Comparison of ENCODE assay signal across 18 mouse cellular contexts in the genomic region with DNA sequence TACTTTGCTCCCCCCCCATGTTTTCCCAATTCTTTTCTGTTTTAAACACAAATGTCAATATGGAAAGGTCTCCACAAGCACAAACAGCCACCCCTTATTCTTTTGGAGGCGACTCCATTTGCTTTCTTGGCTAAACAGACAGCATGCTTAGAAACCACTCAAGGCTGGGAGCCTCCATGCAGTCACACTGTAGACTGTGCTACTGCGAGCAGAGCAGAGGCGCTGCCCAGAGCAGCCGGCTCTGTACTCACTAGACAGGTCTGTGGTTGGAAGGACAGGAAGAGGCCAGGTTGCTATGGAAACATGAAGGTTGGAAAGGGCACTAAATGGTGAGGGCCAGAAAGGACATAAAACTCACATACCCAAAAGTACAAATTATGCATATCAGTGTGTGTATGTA. TPM values are rescaled to one million over a fixed set of nuclear protein-coding genes. Genes with fewer than 3 reads are reported as not detected.
A peak's percentile ranks its signal among the peaks of the same experiment; 100 is the strongest.
DNase-seq lines count a peak whose midpoint lies in the region; ATAC-seq and TF ChIP-seq lines count a peak whose summit lies in the region.
"Had no signal": no experiment of that assay in that cellular context is flagged by ENCODE, and none has a peak within 500 bp of the region (broad histone marks: within the 10 kb centered on the region; RNA-seq: fewer than 3 reads in every experiment).

No protein-coding gene starts in this region.

- no peak for TF ChIP-seq POLR2A in lung, adult 2 months (IDR thresholded peaks at IDR 0.05; ENCODE audit: borderline replicate concordance, extremely low read depth, low read depth, low read length)

- H3K4me3 ChIP-seq in forebrain, embryonic 12.5 days (replicated peaks): no peak overlapping the region
- no peak overlapping the region for H3K4me3 ChIP-seq in forebrain, embryonic 13.5 days
- H3K4me3 ChIP-seq in hindbrain, postnatal 0 days (ENCODE audit: low read length): no peak overlapping the region
- no peak overlapping the region for H3K4me3 ChIP-seq in midbrain, embryonic 15.5 days
- no peak overlapping the region for H3K4me3 ChIP-seq in lung, adult 2 months (replicated peaks; ENCODE audit: extremely low read depth, low read depth, low read length)
- H3K4me3 ChIP-seq: heart, embryonic 13.5 days; left cerebral cortex, adult 2 months; liver, embryonic 15.5 days had no signal

- no peak overlapping the region for H3K9ac ChIP-seq in forebrain, embryonic 12.5 days
- H3K9ac ChIP-seq in forebrain, embryonic 13.5 days: no peak overlapping the region
- H3K9ac ChIP-seq in hindbrain, postnatal 0 days (replicated peaks; ENCODE audit: low read length): no peak overlapping the region
- H3K9ac ChIP-seq in midbrain, embryonic 15.5 days: no peak overlapping the region
- H3K9ac ChIP-seq: heart, embryonic 13.5 days; liver, embryonic 15.5 days had no signal

- TF ChIP-seq CTCF in hindbrain, postnatal 0 days (IDR thresholded peaks at IDR 0.05; ENCODE audit: low read depth): no peak
- TF ChIP-seq CTCF in lung, adult 2 months (IDR thresholded peaks at IDR 0.05; ENCODE audit: insufficient read depth, low read length): no peak

- H3K27ac ChIP-seq in forebrain, embryonic 12.5 days: no peak overlapping the region
- H3K27ac ChIP-seq in forebrain, embryonic 13.5 days: no peak overlapping the region
- H3K27ac ChIP-seq in hindbrain, postnatal 0 days: no peak overlapping the region
- H3K27ac ChIP-seq in midbrain, embryonic 15.5 days: peak overlapping the region; percentile 57
- H3K27ac ChIP-seq: kidney, postnatal 0 days; left cerebral cortex, adult 2 months; liver, embryonic 15.5 days had no signal

- 49% methylated on average over 4 of the region's 4 CpGs for WGBS in forebrain, embryonic 12.5 days
- 53% methylated on average over 4 of the region's 4 CpGs for WGBS in forebrain, embryonic 13.5 days
- WGBS in hindbrain, postnatal 0 days: 42% methylated on average over 4 of the region's 4 CpGs
- 46% methylated on average over 4 of the region's 4 CpGs for WGBS in midbrain, embryonic 15.5 days
- WGBS in lung, adult 2 months: 44% methylated on average over 4 of the region's 4 CpGs

- no peaks in the 10 kb centered on the region for H3K27me3 ChIP-seq in forebrain, embryonic 12.5 days
- H3K27me3 ChIP-seq in forebrain, embryonic 13.5 days: no peaks in the 10 kb centered on the region
- H3K27me3 ChIP-seq in hindbrain, postnatal 0 days (ENCODE audit: insufficient read depth, low read length): no peaks in the 10 kb centered on the region
- no peaks in the 10 kb centered on the region for H3K27me3 ChIP-seq in midbrain, embryonic 15.5 days (replicated peaks)
- H3K27me3 ChIP-seq: heart, embryonic 13.5 days; liver, embryonic 15.5 days had no signal

- no peaks in the 10 kb centered on the region for H3K36me3 ChIP-seq in forebrain, embryonic 12.5 days (replicated peaks)
- peaks cover 31% of the 10 kb centered on the region for H3K36me3 ChIP-seq in forebrain, embryonic 13.5 days (ENCODE audit: poor library complexity, severe bottlenecking)
- peaks cover 16% of the 10 kb centered on the region for H3K36me3 ChIP-seq in hindbrain, postnatal 0 days (ENCODE audit: insufficient read depth, low read length)
- peaks cover 3% of the 10 kb centered on the region; the same call in 1 of the 2 replicates for H3K36me3 ChIP-seq in midbrain, embryonic 15.5 days (replicated peaks)
- H3K36me3 ChIP-seq: liver, embryonic 15.5 days had no signal

- H3K4me1 ChIP-seq in forebrain, embryonic 12.5 days: peaks cover 47% of the 10 kb centered on the region
- peaks cover 45% of the 10 kb centered on the region for H3K4me1 ChIP-seq in forebrain, embryonic 13.5 days
- 0 out of 2 replicates have a peak, but pooled peaks cover 4% of the 10 kb centered on the region for H3K4me1 ChIP-seq in hindbrain, postnatal 0 days (ENCODE audit: insufficient read depth, low read length)
- peaks cover 11% of the 10 kb centered on the region for H3K4me1 ChIP-seq in midbrain, embryonic 15.5 days
- H3K4me1 ChIP-seq in lung, adult 2 months (ENCODE audit: control insufficient read depth, insufficient read depth, low read length): no peaks in the 10 kb centered on the region
- H3K4me1 ChIP-seq: liver, embryonic 15.5 days had no signal

- no peak overlapping the region for H3K4me2 ChIP-seq in forebrain, embryonic 12.5 days
- no peak overlapping the region for H3K4me2 ChIP-seq in forebrain, embryonic 13.5 days
- no peak overlapping the region for H3K4me2 ChIP-seq in hindbrain, postnatal 0 days (ENCODE audit: low read depth, low read length)
- H3K4me2 ChIP-seq in midbrain, embryonic 15.5 days: no peak overlapping the region
- H3K4me2 ChIP-seq: heart, embryonic 13.5 days; liver, embryonic 15.5 days had no signal

- ATAC-seq in forebrain, embryonic 12.5 days (ENCODE audit: low FRiP score): peak; percentile 56; the same call in 1 of the 2 replicates
- ATAC-seq in forebrain, embryonic 13.5 days: no peak
- ATAC-seq in hindbrain, postnatal 0 days: no peak
- ATAC-seq in midbrain, embryonic 15.5 days (replicated peaks): no peak; the same call in 1 of the 2 replicates

- H3K9me3 ChIP-seq in forebrain, embryonic 12.5 days: no peaks in the 10 kb centered on the region
- H3K9me3 ChIP-seq in forebrain, embryonic 13.5 days (replicated peaks): no peaks in the 10 kb centered on the region
- no peaks in the 10 kb centered on the region for H3K9me3 ChIP-seq in hindbrain, postnatal 0 days (ENCODE audit: low read length)
- H3K9me3 ChIP-seq in midbrain, embryonic 15.5 days: no peaks in the 10 kb centered on the region
- H3K9me3 ChIP-seq: heart, embryonic 13.5 days; liver, embryonic 15.5 days had no signal

- DNase-seq in embryo, embryonic 11 days: peak; percentile 51
- DNase-seq in hindbrain, postnatal 0 days (ENCODE audit: low spot score): peak; percentile 39
- no peak for DNase-seq in adrenal gland, postnatal 14 days
- no peak for DNase-seq in layer of hippocampus, postnatal 10 days (ENCODE audit: low spot score in 2 of 2)
- DNase-seq in lung, adult 2 months: no peak
- DNase-seq: adrenal gland, postnatal 25 days; cerebellum, adult 9-10 months; heart, postnatal 4 days; kidney, adult 11 months; lung, postnatal 36 days; right cerebral cortex, adult 18-20 months had no signal

RNA-seq across cellular contexts. Expression of gene Ttc12, which starts 48.9 kb away (rescaled TPM):
- polyA plus RNA-seq in forebrain, embryonic 12.5 days (2016; fragmentation: Nextera tagmentation; extraction: Ambion mirVana): 1.2 and 1.4 TPM in 2 replicates
- 0.79 and 1.0 TPM in 2 replicates for polyA plus RNA-seq in forebrain, embryonic 13.5 days (2015; fragmentation: Nextera tagmentation; extraction: Ambion mirVana)
- total RNA-seq in hindbrain, postnatal 0 days (2014; rRNA removed): 1.0 and 1.5 TPM in 2 replicates
- 1.9 and 2.0 TPM in 2 replicates for polyA plus RNA-seq in hindbrain, postnatal 0 days (2015; fragmentation: Nextera tagmentation; extraction: Ambion mirVana)
- 1.9 and 2.1 TPM in 2 replicates for polyA plus RNA-seq in midbrain, embryonic 15.5 days (2015; fragmentation: Nextera tagmentation; extraction: Ambion mirVana)
- total RNA-seq in adrenal gland, postnatal 14 days (2021): 10.3 and 11.9 TPM in 2 replicates
- total RNA-seq in layer of hippocampus, postnatal 10 days (2021): 1 to 10 TPM; 2.3 to 2.4 TPM
- polyA plus RNA-seq in lung, adult 2 months (2012; rRNA removed): 3.6 and 6.0 TPM in 2 replicates

Comparison
In these comparisons a context has a peak if more than half of its experiments do, and no peak if none do; other contexts are left out.
1. DNase-seq: peak in embryo, embryonic 11 days (single experiment) and hindbrain, postnatal 0 days (single experiment); none in adrenal gland, postnatal 14 days (single experiment), layer of hippocampus, postnatal 10 days (0 of 2) and lung, adult 2 months (single experiment).